Mouse (Mus musculus): ENCODE results near the gene Agmat. TPM values are rescaled to one million over a fixed set of nuclear protein-coding genes. Genes with fewer than 3 reads are reported as not detected.

Agmat gene
- polyA plus RNA-seq, 1 experiment from 2014 or later, result 18.0 TPM

DNA sequence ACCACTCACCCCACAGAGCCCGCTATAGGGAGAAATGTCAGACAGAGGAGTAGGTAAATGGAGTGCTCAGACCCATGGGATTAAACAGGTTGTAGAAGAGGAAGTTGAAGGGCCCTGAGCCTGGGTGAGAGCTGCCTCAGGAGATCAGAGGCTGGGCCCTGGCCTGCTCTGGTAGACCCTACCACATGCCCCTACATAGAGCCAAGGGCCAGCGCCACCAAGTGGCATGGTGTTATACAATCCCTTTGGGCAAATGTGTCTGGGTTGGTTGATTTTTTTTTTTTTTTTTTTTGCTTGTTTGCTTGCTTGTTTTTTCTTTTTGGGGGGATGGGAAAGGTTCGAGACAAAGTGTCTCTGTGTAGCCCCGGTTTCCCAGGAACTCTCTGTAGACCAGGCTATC, 57.6 kb downstream of the Agmat start:
- ATAC-seq (replicated peaks; ENCODE audit: low FRiP score), result no peak

DNA sequence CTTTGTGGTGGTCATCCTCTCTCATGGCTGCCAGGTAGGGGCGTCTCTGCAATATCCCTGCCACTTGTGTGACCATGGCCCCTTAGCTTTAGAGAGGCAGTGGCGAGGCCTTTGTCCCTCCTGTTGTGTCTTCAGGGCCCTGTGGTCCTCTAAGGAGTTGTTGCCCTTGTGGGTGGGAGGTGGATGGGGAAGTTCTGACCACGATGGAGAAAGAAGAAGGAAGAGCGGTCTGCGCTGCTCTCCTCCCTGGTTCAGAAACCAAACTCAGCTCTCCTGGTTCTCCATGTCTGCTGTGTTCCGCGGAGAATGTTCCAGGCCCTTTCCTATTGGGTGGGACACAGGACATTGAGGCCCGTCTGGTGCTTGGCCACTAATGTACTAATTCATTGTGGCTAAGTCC, 59.4 kb downstream of the Agmat start:
- ATAC-seq (replicated peaks; ENCODE audit: low FRiP score) (no peak), DNase-seq (ENCODE audit: low spot score) (no peak)
- no peaks in the 10 kb centered on the region for H3K27me3 ChIP-seq (replicated peaks; ENCODE audit: control insufficient read depth, insufficient read depth, low read length)
- no peak overlapping the region for H3K27ac ChIP-seq (ENCODE audit: low read depth, low read length)
- peaks cover 33% of the 10 kb centered on the region for H3K36me3 ChIP-seq (ENCODE audit: control insufficient read depth, insufficient read depth, low read length)
- H3K4me2 ChIP-seq, result no peak overlapping the region
- no peak overlapping the region for H3K4me3 ChIP-seq (ENCODE audit: low read depth, low read length)
- no peaks in the 10 kb centered on the region for H3K9me3 ChIP-seq (ENCODE audit: control insufficient read depth, low read length)
- WGBS, result 77% methylated on average over 8 of the region's 8 CpGs
- H3K9ac ChIP-seq (ENCODE audit: low read depth, low read length), result no peak overlapping the region
- no peaks in the 10 kb centered on the region for H3K4me1 ChIP-seq (replicated peaks; ENCODE audit: control insufficient read depth, insufficient read depth, low read length)

More for the DNA sequence above, 57.6 kb downstream of the Agmat start:
- H3K9me3 ChIP-seq (ENCODE audit: control insufficient read depth, low read length), result no peaks in the 10 kb centered on the region
- no peak overlapping the region for H3K27ac ChIP-seq (ENCODE audit: low read depth, low read length)
- no peaks in the 10 kb centered on the region for H3K4me1 ChIP-seq (replicated peaks; ENCODE audit: control insufficient read depth, insufficient read depth, low read length)
- no peaks in the 10 kb centered on the region for H3K27me3 ChIP-seq (replicated peaks; ENCODE audit: control insufficient read depth, insufficient read depth, low read length)
- 76% methylated on average over 4 of the region's 4 CpGs for WGBS
- no peak for DNase-seq (ENCODE audit: low spot score)
- no peak overlapping the region for H3K4me2 ChIP-seq
- H3K4me3 ChIP-seq (ENCODE audit: low read depth, low read length), result no peak overlapping the region
- no peak overlapping the region for H3K9ac ChIP-seq (ENCODE audit: low read depth, low read length)
- H3K36me3 ChIP-seq (ENCODE audit: control insufficient read depth, insufficient read depth, low read length), result peaks cover 31% of the 10 kb centered on the region

Other genes with a start within 250 kb of the Agmat start
- gene Spen, start 208.1 kb upstream of the Agmat start, polyA plus RNA-seq (2014; fragmentation: Nextera tagmentation; extraction: Ambion mirVana), result 9.1 and 10.4 TPM in 2 replicates
- gene Fblim1, start 140.6 kb upstream of the Agmat start, polyA plus RNA-seq (2014; fragmentation: Nextera tagmentation; extraction: Ambion mirVana), result 15.4 and 17.0 TPM in 2 replicates
- gene Tmem82, start 128.0 kb upstream of the Agmat start, polyA plus RNA-seq (2014; fragmentation: Nextera tagmentation; extraction: Ambion mirVana), result 3.3 and 3.7 TPM in 2 replicates
- gene Slc25a34, start 122.9 kb upstream of the Agmat start, polyA plus RNA-seq (2014; fragmentation: Nextera tagmentation; extraction: Ambion mirVana), result not detected in 2 replicates
- gene Plekhm2, start 81.8 kb upstream of the Agmat start, polyA plus RNA-seq (2014; fragmentation: Nextera tagmentation; extraction: Ambion mirVana), result 2.1 and 3.4 TPM in 2 replicates
- gene Rsc1a1, start 61.1 kb upstream of the Agmat start, polyA plus RNA-seq (2014; fragmentation: Nextera tagmentation; extraction: Ambion mirVana), result 2.7 TPM in 1 of 2 replicates, not detected in the other
- 29.3 and 31.4 TPM in 2 replicates for gene Ddi2, start 23.3 kb upstream of the Agmat start, polyA plus RNA-seq (2014; fragmentation: Nextera tagmentation; extraction: Ambion mirVana)
- gene Dnajc16, start 44.3 kb downstream of the Agmat start, polyA plus RNA-seq (2014; fragmentation: Nextera tagmentation; extraction: Ambion mirVana), result 4.0 and 4.2 TPM in 2 replicates
- gene Casp9, start 46.9 kb downstream of the Agmat start, polyA plus RNA-seq (2014; fragmentation: Nextera tagmentation; extraction: Ambion mirVana), result 16.5 and 18.3 TPM in 2 replicates
- not detected in 2 replicates for gene Cela2a, start 79.5 kb downstream of the Agmat start, polyA plus RNA-seq (2014; fragmentation: Nextera tagmentation; extraction: Ambion mirVana)
- gene Ctrc, start 99.7 kb downstream of the Agmat start, polyA plus RNA-seq (2014; fragmentation: Nextera tagmentation; extraction: Ambion mirVana), result not detected in 2 replicates
- 62.1 and 69.1 TPM in 2 replicates for gene Efhd2, start 128.2 kb downstream of the Agmat start, polyA plus RNA-seq (2014; fragmentation: Nextera tagmentation; extraction: Ambion mirVana)